Mouse (Mus musculus): ENCODE measurements around the gene Ugt2a1. TPM values are rescaled to one million over a fixed set of nuclear protein-coding genes. Genes with fewer than 3 reads are reported as not detected.

Ugt2a1 gene
- polyA plus RNA-seq, 1 experiment = not detected

Other genes starting within 250 kb of the Ugt2a1 start
- not detected in 2 replicates for gene Ugt2b37, start 236.1 kb downstream of the Ugt2a1 start, polyA plus RNA-seq (2012; rRNA removed)
- 0.06 TPM in 1 of 2 replicates, not detected in the other for gene Ugt2a3, start 153.7 kb downstream of the Ugt2a1 start, polyA plus RNA-seq (2012; rRNA removed)
- not detected in 2 replicates for gene Ugt2b38, start 66.7 kb downstream of the Ugt2a1 start, polyA plus RNA-seq (2012; rRNA removed)
- gene Ugt2a2, start 8.6 kb downstream of the Ugt2a1 start, polyA plus RNA-seq (2012; rRNA removed) = 0.04 TPM in 1 of 2 replicates, not detected in the other
- not detected in 2 replicates for gene Gm43638, start 4.1 kb downstream of the Ugt2a1 start, polyA plus RNA-seq (2012; rRNA removed)
- 0.05 TPM in 1 of 2 replicates, not detected in the other for gene Sult1b1, start 47.3 kb upstream of the Ugt2a1 start, polyA plus RNA-seq (2012; rRNA removed)
- 0.12 and 0.29 TPM in 2 replicates for gene Sult1d1, start 78.2 kb upstream of the Ugt2a1 start, polyA plus RNA-seq (2012; rRNA removed)
- gene Sult1e1, start 100.7 kb upstream of the Ugt2a1 start, polyA plus RNA-seq (2012; rRNA removed) = 4.2 and 6.6 TPM in 2 replicates
- gene Csn1s1, start 175.3 kb upstream of the Ugt2a1 start, polyA plus RNA-seq (2012; rRNA removed) = not detected in 2 replicates
- not detected in 2 replicates for gene Csn2, start 208.8 kb upstream of the Ugt2a1 start, polyA plus RNA-seq (2012; rRNA removed)

Data from gonadal fat pad, adult 2 months (tissue).